Mouse (Mus musculus) ES-E14 (cell line): Measurements from ENCODE around the gene Akr1d1.

Source experiments
- CHD2 ChIP-seq: IDR thresholded peaks from 2 replicates; pipeline ENCODE4 v1.6.1; 2014; ENCODE audit warnings: mild to moderate bottlenecking, low read depth, low read length, inconsistent platforms
- HCFC1 ChIP-seq: IDR thresholded peaks from 2 replicates; pipeline ENCODE4 v1.6.1; 2012; ENCODE audit warnings: low read length, inconsistent platforms, borderline replicate concordance; ENCODE audit not compliant: insufficient read depth
- MAFK ChIP-seq: IDR thresholded peaks from 2 replicates; pipeline ENCODE4 v1.6.1; 2014; ENCODE audit warnings: mild to moderate bottlenecking, low read depth, low read length, inconsistent platforms; ENCODE audit not compliant: insufficient read depth
- ZC3H11A ChIP-seq: IDR thresholded peaks from 2 replicates; pipeline ENCODE4 v1.6.1; 2012; ENCODE audit warnings: low read depth, mild to moderate bottlenecking, inconsistent platforms, low read length, borderline replicate concordance
- ZNF384 ChIP-seq: IDR thresholded peaks from 2 replicates; pipeline ENCODE4 v1.6.1; 2012; ENCODE audit warnings: low read depth, low read length, inconsistent platforms

GRCm38 (mm10) chr6:37510786-37511185 lies 19.2 kb upstream of the Akr1d1 start:
- TF ChIP-seq CHD2, result no peak
- TF ChIP-seq HCFC1, result no peak
- no peak for TF ChIP-seq ZC3H11A
- no peak for TF ChIP-seq ZNF384
- TF ChIP-seq MAFK, result no peak
